Comparison of ENCODE assay signal across 13 mouse cellular contexts in genomic region chr4:57824626-57825240, GRCm38 (mm10).
DNase-seq lines count a peak whose midpoint lies in the region; ATAC-seq and TF ChIP-seq lines count a peak whose summit lies in the region.
"Had no signal": no experiment of that assay in that cellular context is flagged by ENCODE, and none has a peak within 500 bp of the region (broad histone marks: within the 10 kb centered on the region; RNA-seq: fewer than 3 reads in every experiment).

No protein-coding gene starts in this region.

- H3K27ac ChIP-seq in hindbrain, embryonic 11.5 days (ENCODE audit: low read depth, low read length): peak overlapping the region; percentile 76
- no peak overlapping the region for H3K27ac ChIP-seq in hindbrain, postnatal 0 days
- H3K27ac ChIP-seq in embryonic facial prominence, embryonic 11.5 days (replicated peaks; ENCODE audit: low read depth, low read length): no peak overlapping the region
- H3K27ac ChIP-seq in hindbrain, embryonic 13.5 days: peak overlapping the region; percentile 46; the same call in 1 of the 2 replicates
- H3K27ac ChIP-seq in neural tube, embryonic 11.5 days (ENCODE audit: low read depth, low read length): peak overlapping the region; percentile 63
- H3K27ac ChIP-seq in lung, postnatal 0 days (ENCODE audit: low read length): no peak overlapping the region
- no peak overlapping the region for H3K27ac ChIP-seq in kidney, adult 2 months (ENCODE audit: insufficient read depth, low read depth, low read length)
- H3K27ac ChIP-seq: heart, embryonic 10.5 days had no signal

- ATAC-seq in hindbrain, embryonic 11.5 days (ENCODE audit: low FRiP score): peak; percentile 82
- ATAC-seq in hindbrain, postnatal 0 days: no peak
- ATAC-seq in embryonic facial prominence, embryonic 11.5 days (replicated peaks; ENCODE audit: insufficient number of reproducible peaks, low FRiP score, low TSS enrichment, low read depth): peak; percentile 74
- peak; percentile 36; the same call in 1 of the 2 replicates for ATAC-seq in hindbrain, embryonic 13.5 days (ENCODE audit: low FRiP score)
- ATAC-seq in neural tube, embryonic 11.5 days (ENCODE audit: insufficient read depth, low FRiP score, low TSS enrichment): peak; percentile 85
- no peak for ATAC-seq in lung, postnatal 0 days

- no peak overlapping the region for H3K9ac ChIP-seq in hindbrain, embryonic 11.5 days (ENCODE audit: low read depth, low read length)
- no peak overlapping the region for H3K9ac ChIP-seq in hindbrain, postnatal 0 days (replicated peaks; ENCODE audit: low read length)
- H3K9ac ChIP-seq in embryonic facial prominence, embryonic 11.5 days (replicated peaks; ENCODE audit: low read length): no peak overlapping the region
- no peak overlapping the region for H3K9ac ChIP-seq in hindbrain, embryonic 13.5 days
- no peak overlapping the region for H3K9ac ChIP-seq in neural tube, embryonic 11.5 days (ENCODE audit: low read length)
- H3K9ac ChIP-seq in lung, postnatal 0 days (replicated peaks; ENCODE audit: low read depth): no peak overlapping the region

- H3K4me1 ChIP-seq in hindbrain, embryonic 11.5 days (replicated peaks; ENCODE audit: control insufficient read depth, insufficient read depth, low read length): peaks cover 6% of the 10 kb centered on the region
- H3K4me1 ChIP-seq in hindbrain, postnatal 0 days (ENCODE audit: insufficient read depth, low read length): peaks cover 11% of the 10 kb centered on the region; the same call in 1 of the 2 replicates
- peaks cover 4% of the 10 kb centered on the region; the same call in 1 of the 2 replicates for H3K4me1 ChIP-seq in embryonic facial prominence, embryonic 11.5 days (ENCODE audit: control insufficient read depth, insufficient read depth, low read length)
- peaks cover 33% of the 10 kb centered on the region for H3K4me1 ChIP-seq in hindbrain, embryonic 13.5 days (replicated peaks)
- peaks cover 19% of the 10 kb centered on the region for H3K4me1 ChIP-seq in neural tube, embryonic 11.5 days (ENCODE audit: control insufficient read depth, insufficient read depth, low read length)
- no peaks in the 10 kb centered on the region for H3K4me1 ChIP-seq in lung, postnatal 0 days (ENCODE audit: insufficient read depth, low read depth, low read length)
- no peaks in the 10 kb centered on the region for H3K4me1 ChIP-seq in kidney, adult 2 months (ENCODE audit: control insufficient read depth, insufficient read depth, low read length)

- no peaks in the 10 kb centered on the region for H3K36me3 ChIP-seq in hindbrain, embryonic 11.5 days (ENCODE audit: control insufficient read depth, insufficient read depth, low read length)
- no peaks in the 10 kb centered on the region for H3K36me3 ChIP-seq in hindbrain, postnatal 0 days (ENCODE audit: insufficient read depth, low read length)
- H3K36me3 ChIP-seq in embryonic facial prominence, embryonic 11.5 days (replicated peaks; ENCODE audit: control insufficient read depth, insufficient read depth, low read depth, low read length): no peaks in the 10 kb centered on the region
- no peaks in the 10 kb centered on the region for H3K36me3 ChIP-seq in hindbrain, embryonic 13.5 days
- no peaks in the 10 kb centered on the region for H3K36me3 ChIP-seq in neural tube, embryonic 11.5 days (ENCODE audit: control insufficient read depth, insufficient read depth, low read length)
- H3K36me3 ChIP-seq in lung, postnatal 0 days (ENCODE audit: insufficient read depth, low read length): no peaks in the 10 kb centered on the region
- no peaks in the 10 kb centered on the region for H3K36me3 ChIP-seq in kidney, adult 2 months (ENCODE audit: control insufficient read depth, insufficient read depth, low read length)

- DNase-seq in hindbrain, embryonic 11.5 days (ENCODE audit: low spot score): peak; percentile 77
- no peak for DNase-seq in hindbrain, postnatal 0 days (ENCODE audit: low spot score)
- peak; percentile 43 for DNase-seq in embryonic facial prominence, embryonic 11.5 days (ENCODE audit: low spot score)
- peak; percentile 69 for DNase-seq in neural tube, embryonic 11.5 days (ENCODE audit: low spot score)
- no peak for DNase-seq in lung, postnatal 0 days (ENCODE audit: low spot score)
- no peak for DNase-seq in kidney, adult 2 months
- no peak for DNase-seq in kidney, adult 11 months
- DNase-seq: cerebellum, adult 2 months; kidney, adult 8-10 months; lung, postnatal 10 days had no signal

- no peak overlapping the region for H3K4me2 ChIP-seq in hindbrain, embryonic 11.5 days (replicated peaks; ENCODE audit: low read depth, low read length)
- no peak overlapping the region for H3K4me2 ChIP-seq in hindbrain, postnatal 0 days (ENCODE audit: low read depth, low read length)
- H3K4me2 ChIP-seq in embryonic facial prominence, embryonic 11.5 days (ENCODE audit: low read depth, low read length): no peak overlapping the region
- H3K4me2 ChIP-seq in hindbrain, embryonic 13.5 days: no peak overlapping the region
- no peak overlapping the region for H3K4me2 ChIP-seq in neural tube, embryonic 11.5 days (ENCODE audit: low read depth)
- H3K4me2 ChIP-seq in lung, postnatal 0 days (replicated peaks; ENCODE audit: low read depth, low read length): no peak overlapping the region

- no peak for TF ChIP-seq EP300 in lung, postnatal 0 days (IDR thresholded peaks at IDR 0.05)

- H3K27me3 ChIP-seq in hindbrain, embryonic 11.5 days (ENCODE audit: control insufficient read depth, insufficient read depth, low read length): no peaks in the 10 kb centered on the region
- no peaks in the 10 kb centered on the region for H3K27me3 ChIP-seq in hindbrain, postnatal 0 days (ENCODE audit: insufficient read depth, low read length)
- H3K27me3 ChIP-seq in embryonic facial prominence, embryonic 11.5 days (ENCODE audit: control insufficient read depth, insufficient read depth, low read length): no peaks in the 10 kb centered on the region
- no peaks in the 10 kb centered on the region for H3K27me3 ChIP-seq in hindbrain, embryonic 13.5 days
- H3K27me3 ChIP-seq in neural tube, embryonic 11.5 days (ENCODE audit: control insufficient read depth, insufficient read depth, low read length): no peaks in the 10 kb centered on the region
- H3K27me3 ChIP-seq in lung, postnatal 0 days (replicated peaks; ENCODE audit: insufficient read depth, low read length): no peaks in the 10 kb centered on the region
- no peaks in the 10 kb centered on the region for H3K27me3 ChIP-seq in kidney, adult 2 months (replicated peaks; ENCODE audit: control insufficient read depth, insufficient read depth, low read length)

- no peak overlapping the region for H3K4me3 ChIP-seq in hindbrain, embryonic 11.5 days (ENCODE audit: low read depth, low read length)
- no peak overlapping the region for H3K4me3 ChIP-seq in hindbrain, postnatal 0 days (ENCODE audit: low read length)
- H3K4me3 ChIP-seq in embryonic facial prominence, embryonic 11.5 days (ENCODE audit: low read depth, low read length): no peak overlapping the region
- H3K4me3 ChIP-seq in hindbrain, embryonic 13.5 days: no peak overlapping the region
- no peak overlapping the region for H3K4me3 ChIP-seq in neural tube, embryonic 11.5 days (ENCODE audit: low read depth, low read length)
- no peak overlapping the region for H3K4me3 ChIP-seq in lung, postnatal 0 days (ENCODE audit: low read depth, low read length)
- H3K4me3 ChIP-seq in kidney, adult 2 months (ENCODE audit: insufficient read depth, low read depth, low read length): no peak overlapping the region
- H3K4me3 ChIP-seq: erythroblast, embryonic 14.5 days; heart, embryonic 10.5 days had no signal

- 23% methylated on average over 8 of the region's 8 CpGs for WGBS in hindbrain, embryonic 11.5 days
- WGBS in hindbrain, postnatal 0 days: 14% methylated on average over 8 of the region's 8 CpGs
- 26% methylated on average over 8 of the region's 8 CpGs for WGBS in embryonic facial prominence, embryonic 11.5 days
- 9% methylated on average over 8 of the region's 8 CpGs for WGBS in hindbrain, embryonic 13.5 days
- WGBS in neural tube, embryonic 11.5 days: 28% methylated on average over 8 of the region's 8 CpGs
- 70% methylated on average over 8 of the region's 8 CpGs for WGBS in lung, postnatal 0 days
- 56% methylated on average over 8 of the region's 8 CpGs for WGBS in kidney, adult 2 months

- TF ChIP-seq CTCF in hindbrain, postnatal 0 days (IDR thresholded peaks at IDR 0.05; ENCODE audit: low read depth): no peak
- no peak for TF ChIP-seq CTCF in lung, postnatal 0 days (IDR thresholded peaks at IDR 0.05)
- no peak for TF ChIP-seq CTCF in kidney, adult 2 months (conservative IDR thresholded peaks at IDR 0.05; ENCODE audit: insufficient read depth, insufficient read length, low read depth, low read length)

- no peak for TF ChIP-seq POLR2A in kidney, adult 2 months (IDR thresholded peaks at IDR 0.05; ENCODE audit: low read depth, low read length)

- no peaks in the 10 kb centered on the region for H3K9me3 ChIP-seq in hindbrain, embryonic 11.5 days (ENCODE audit: control insufficient read depth, low read length)
- no peaks in the 10 kb centered on the region for H3K9me3 ChIP-seq in hindbrain, postnatal 0 days (ENCODE audit: low read length)
- no peaks in the 10 kb centered on the region for H3K9me3 ChIP-seq in embryonic facial prominence, embryonic 11.5 days (replicated peaks; ENCODE audit: control insufficient read depth, low read length)
- no peaks in the 10 kb centered on the region for H3K9me3 ChIP-seq in hindbrain, embryonic 13.5 days
- H3K9me3 ChIP-seq in neural tube, embryonic 11.5 days (ENCODE audit: control insufficient read depth, low read length): no peaks in the 10 kb centered on the region
- H3K9me3 ChIP-seq in lung, postnatal 0 days (ENCODE audit: low read length): no peaks in the 10 kb centered on the region
- H3K9me3 ChIP-seq: heart, embryonic 10.5 days had no signal

Comparison
In these comparisons a context has a peak if more than half of its experiments do, and no peak if none do; other contexts are left out.
1. ATAC-seq: peak in hindbrain, embryonic 11.5 days (single experiment), embryonic facial prominence, embryonic 11.5 days (single experiment), hindbrain, embryonic 13.5 days (single experiment) and neural tube, embryonic 11.5 days (single experiment); none in hindbrain, postnatal 0 days (single experiment) and lung, postnatal 0 days (single experiment).
2. DNase-seq: peak in hindbrain, embryonic 11.5 days (single experiment), embryonic facial prominence, embryonic 11.5 days (single experiment) and neural tube, embryonic 11.5 days (single experiment); none in hindbrain, postnatal 0 days (single experiment), lung, postnatal 0 days (single experiment), kidney, adult 2 months (single experiment) and kidney, adult 11 months (single experiment).
3. H3K27ac ChIP-seq: peak in hindbrain, embryonic 11.5 days (single experiment), hindbrain, embryonic 13.5 days (single experiment) and neural tube, embryonic 11.5 days (single experiment); none in hindbrain, postnatal 0 days (single experiment), embryonic facial prominence, embryonic 11.5 days (single experiment), lung, postnatal 0 days (single experiment) and kidney, adult 2 months (single experiment).